Mouse (Mus musculus): Measurements from ENCODE around the gene Zmynd8.

Zmynd8 gene

DNA sequence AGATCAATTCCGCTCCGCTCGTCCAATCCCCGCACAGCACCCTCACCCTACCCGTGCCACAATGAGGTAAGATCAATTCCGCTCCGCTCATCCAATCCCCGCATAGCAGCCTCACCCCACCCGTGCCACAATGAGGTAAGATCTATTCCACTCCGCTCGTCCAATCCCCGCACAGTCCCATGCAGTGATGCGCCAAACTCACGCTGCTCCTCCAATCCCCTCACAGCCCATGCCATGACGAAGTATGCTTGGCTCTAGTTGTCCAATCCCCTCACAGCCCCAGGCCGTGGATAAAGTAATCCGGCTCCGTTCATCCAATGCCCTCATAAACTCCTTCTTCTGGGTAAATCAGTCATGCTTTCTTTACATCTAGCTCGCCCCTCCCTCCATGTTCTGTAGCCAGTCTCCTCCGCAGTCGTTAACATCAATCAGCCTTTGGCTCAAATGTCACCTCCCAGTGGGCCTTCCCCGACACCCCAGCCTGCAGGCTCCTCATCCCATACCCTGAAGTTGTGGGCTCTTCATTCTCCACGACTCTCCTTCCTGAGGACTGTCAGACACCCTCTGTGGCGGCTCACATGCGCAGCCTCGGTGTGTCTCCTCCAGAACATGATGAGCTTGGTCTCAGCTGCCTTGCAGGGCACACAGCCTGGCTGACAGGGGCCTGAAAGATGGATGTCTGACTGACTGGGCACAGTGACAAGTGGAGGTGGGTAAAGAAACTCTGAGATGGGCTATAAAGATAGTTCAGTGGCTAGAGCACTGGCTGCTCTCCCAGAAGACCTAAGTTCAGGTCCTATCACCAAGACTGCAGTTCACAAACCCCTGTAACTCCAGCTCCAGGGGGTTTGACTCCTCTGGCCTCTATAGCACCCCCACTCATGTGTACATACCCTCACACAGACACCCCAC lies 36.9 kb downstream of the Zmynd8 start:
- in situ Hi-C loops (cut with MseI, MboI) = no loop called here

DNA sequence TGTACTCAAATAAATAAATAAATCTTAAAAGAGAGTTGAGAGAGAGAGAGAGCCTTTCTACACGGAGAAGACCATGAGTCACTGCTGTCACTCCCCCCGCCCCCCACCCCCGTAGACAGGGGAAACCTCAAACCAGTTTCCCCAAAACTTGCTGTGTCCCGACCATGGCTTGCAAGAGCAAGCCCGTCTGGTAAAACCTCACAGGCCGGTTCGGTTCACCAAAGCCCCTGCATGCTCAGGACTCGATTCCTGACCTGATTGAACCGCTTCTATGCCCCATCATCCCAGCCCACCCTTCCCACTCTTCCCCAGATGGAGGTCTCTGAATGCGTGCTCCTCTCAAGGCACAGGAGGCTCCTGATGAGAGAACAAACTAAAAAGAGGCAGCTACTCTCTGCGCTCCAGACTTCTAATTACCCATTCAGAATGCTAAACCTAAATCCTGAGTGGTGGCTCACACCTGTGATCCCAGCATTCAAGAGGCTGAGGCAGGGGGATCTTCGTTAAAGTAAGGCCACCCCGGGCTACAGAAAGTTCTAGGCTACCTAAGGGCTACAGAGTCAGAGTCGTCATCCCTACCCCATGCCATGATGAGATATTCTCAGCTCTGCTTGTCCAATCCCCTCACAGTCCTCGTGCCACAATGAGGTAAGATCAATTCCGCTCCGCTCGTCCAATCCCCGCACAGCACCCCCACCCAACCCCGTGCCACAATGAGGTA lies 37.7 kb downstream of the Zmynd8 start:
- in situ Hi-C loops (cut with MseI, MboI) = no loop called here

DNA sequence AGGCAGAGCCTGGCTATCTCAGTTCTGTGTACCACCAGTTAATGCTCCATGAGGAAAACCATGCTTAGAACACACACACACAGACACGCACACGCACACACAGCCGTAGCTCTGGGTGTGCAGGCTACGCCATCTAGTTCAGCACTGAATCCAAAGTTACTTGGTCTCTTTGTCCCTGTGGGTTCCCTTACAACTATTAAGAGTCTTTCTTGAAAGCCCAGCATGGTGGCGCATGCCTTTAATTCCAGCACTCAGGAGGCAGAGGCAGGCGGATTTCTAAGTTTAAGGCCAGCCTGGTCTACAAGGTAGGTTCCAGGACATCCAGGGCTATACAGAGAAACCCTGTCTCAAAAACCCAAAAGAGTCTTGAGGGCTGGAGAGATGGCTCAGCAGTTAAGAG lies 38.4 kb downstream of the Zmynd8 start:
- in situ Hi-C loops (cut with MseI, MboI) = no loop called here

DNA sequence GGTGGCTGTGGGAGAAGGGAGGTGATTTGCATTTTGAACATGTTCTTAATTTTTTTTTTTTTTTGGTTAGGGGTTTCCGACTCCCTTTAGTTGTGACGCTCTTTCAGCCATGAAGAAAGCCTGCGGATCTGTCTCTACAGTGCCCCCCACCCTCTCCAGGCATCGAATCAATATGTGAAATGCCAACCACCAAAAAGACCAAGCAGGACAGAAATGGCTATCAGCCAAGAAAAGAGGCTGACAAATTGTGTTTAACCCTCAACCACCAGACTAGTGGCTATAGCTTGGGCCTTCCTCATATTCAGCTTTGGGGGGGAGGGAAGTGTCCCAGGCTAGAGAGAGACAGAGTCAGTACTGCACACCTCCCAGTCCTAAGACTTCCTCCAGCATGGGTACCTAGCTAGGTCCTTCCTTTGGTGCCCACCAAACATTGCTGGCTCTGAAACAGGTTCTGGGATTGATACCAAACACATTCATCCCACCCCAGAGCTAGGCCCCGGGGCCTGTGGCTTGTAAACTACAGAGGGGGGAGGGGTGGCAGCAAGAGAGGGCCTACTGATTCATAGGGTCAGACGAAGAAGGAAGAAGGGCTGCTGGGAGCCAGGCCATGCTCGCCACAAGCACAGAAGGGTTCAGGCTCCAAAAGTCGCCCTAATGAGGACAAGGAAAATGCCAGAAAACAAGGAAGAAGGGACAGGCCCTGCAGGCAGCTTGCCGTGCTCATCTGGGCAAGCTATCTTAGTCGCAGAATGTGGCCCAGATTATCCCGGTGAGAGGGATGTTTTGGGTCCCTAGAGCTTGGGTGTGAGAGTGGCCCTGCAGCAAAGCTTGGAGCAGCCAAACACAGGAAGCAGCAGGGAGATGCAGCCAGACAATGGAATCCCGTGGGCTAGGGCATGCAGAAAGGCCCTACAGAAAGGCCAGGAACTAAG lies 40.1 kb downstream of the Zmynd8 start:
- in situ Hi-C loops (cut with MseI, MboI) = no loop called here

DNA sequence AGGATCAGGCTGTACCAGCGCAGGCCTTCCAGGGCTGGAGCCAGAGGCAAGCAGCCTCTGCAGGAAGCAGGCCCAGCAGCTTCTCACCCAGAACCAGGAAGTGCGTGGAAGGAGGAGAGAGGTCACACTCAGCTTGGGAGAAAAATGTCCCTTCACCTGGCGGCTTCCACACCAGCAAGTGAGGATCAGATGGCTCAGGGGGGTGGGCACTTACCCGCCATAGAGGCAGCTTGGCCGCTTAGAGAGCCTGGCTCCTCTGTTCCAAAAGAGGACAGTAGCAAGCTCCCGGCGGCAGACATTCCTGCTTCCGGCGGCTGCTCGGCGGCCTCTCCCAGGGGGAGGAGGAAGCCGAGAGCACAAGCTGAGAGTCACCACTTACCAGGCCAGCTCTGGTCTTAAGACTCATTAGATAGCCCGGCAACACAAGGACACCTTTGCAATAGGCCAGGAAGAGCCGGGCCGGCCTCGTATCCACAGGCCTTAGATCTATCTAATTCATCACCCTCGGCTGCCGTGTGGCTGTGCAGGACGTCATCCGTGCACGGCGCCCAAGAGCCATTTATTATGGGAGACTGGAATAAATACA lies 40.9 kb downstream of the Zmynd8 start:
- in situ Hi-C loops (cut with MseI, MboI) = no loop called here

DNA sequence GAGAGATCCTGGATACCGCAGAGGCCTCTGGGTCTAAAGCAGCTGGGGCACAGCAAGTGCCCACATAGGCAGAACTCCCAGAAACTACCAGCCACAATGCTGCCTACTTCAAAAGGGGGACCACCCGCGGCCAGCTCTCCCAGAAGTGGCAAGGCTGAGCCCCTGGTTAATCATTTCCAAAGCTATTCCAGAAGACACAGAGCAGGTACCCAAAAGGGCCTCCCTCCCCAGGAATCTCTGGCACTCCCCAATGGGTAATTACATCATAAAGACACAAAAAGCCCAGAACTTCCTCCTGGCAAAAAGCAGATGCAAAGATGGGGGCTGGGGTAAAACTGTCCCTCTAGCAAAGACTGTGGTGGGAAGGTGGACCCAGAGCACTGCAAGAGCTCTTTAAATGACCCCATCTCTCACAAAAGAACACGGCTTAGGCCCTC lies 41.4 kb downstream of the Zmynd8 start:
- in situ Hi-C loops (cut with MseI, MboI) = no loop called here

DNA sequence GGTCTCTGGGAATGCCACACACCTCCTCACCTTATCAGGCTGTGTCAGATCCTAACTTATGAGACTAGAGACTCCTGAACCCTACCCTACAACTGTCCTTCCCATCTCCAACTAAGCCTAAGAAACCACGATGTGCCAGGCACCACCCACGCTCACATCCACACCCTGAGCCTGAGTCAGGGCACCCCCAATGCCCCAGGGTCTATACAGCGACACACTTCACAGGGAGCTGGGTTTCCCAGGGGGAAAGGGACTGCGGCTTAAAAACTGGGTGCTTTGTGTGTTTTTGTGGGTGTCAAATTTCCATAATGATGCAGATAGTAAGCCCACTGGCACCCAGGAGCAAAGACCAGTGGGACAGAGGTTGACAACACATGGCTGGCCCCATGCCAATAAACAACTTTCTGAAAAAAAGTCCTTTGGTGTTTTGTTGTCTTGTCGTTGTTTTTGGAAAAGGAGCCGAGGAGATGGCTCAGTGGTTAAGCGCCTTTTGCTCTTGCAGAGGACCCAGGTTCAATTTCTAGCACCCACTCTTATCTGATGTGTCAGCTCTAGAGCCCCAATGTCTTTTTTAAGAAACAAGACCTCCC lies 42.1 kb downstream of the Zmynd8 start:
- in situ Hi-C loops (cut with MseI, MboI) = no loop called here

DNA sequence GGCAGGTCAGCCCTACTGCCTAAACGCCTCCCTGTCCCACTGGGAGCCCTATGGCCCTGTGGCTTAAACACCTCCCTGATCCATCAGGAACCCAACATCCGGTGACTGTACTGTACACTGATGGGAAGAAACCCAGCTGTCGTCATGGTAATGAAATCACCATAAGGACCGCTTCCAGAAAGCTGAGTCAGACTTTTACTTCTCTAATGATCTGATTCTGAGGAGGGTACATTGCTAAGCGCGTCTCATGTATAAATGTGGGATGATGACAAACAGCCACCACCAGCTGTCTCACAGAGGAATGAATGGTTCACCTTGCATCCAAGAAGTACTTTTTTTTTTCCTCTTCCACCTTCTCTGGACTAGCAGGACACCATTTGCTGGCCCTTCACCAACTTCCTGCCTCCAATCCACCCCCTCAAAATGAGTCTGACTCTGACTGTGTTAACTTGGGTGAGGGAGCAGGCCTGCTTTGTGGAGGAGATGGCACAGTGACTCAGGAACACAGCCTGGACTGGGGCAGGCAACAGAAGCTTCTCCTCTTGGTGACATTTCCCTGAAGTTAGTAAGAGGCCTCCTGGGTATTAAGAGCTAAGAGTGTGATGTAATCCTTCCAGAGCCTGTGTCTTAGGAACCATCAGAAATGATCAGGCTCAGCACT lies 43.0 kb downstream of the Zmynd8 start:
- in situ Hi-C loops (cut with MseI, MboI) = no loop called here

DNA sequence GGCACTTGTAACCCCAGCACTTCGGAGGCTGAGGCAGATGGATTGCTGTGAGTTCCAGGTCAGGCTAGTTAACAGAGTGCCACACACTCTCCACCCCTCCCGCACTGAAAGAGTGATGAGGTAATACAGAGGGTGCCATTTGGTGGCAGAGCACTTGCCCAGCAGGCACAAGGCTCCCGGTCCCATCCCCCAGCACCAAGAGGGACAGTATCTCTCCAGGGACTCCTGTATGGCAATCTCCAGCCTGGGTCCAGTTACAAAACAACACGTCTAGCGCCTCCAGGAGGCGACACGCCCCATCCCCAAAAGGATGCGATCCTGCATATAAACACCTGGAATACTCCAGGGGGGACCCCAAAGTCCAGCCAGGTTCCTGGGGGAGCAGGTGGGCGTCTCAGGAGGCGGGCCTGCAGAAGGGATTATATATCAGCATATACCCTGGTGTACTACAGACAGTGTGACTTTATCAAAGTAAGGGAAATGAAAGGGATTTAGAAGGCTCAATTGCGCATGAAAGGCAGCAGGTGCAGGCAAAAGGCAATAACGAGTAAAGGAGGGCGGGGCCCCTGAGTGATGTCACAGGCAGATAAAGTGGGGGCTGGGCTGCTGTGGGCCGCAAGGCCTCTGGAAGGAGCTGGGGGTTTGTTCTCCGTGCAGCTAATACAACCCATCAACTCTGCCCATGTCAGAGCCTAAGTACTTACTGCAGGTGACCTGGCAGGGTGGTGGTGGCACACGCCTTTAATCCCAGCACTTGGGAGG lies 44.4 kb downstream of the Zmynd8 start:
- in situ Hi-C loops (cut with MseI, MboI) = no loop called here

DNA sequence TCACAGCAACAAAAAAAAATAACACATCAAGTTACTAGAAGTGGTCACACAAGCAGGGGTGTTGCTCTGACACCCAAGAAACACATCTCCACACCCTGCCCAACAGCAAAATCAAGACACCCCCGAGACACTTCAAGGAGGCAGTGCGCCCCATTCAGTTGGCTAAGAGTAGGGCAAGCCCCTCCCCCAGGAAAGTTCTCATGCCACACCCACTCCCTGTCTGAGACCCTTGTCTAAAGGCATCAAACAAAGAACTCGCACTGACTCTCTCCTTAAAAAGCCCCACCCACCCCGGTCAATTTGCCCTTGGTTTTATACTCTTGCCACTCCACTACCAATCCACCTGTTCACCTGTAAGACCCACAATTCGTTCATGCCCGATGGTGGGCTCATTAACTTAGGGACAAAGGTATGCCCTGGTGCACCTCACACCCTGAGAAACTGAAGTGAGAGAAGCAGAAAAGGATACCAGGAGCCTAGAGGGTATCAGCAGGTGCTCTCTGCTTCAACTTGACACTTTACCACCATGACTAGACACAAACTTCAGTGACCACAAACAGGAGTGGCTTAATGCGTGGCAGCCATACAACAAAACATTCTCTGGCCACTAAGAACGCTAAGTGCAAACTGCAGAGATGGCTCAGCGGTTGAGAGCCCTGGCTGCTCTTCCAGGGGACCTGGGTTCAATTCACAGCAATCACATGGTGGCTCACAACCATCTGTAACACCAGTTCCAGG lies 45.8 kb downstream of the Zmynd8 start:
- in situ Hi-C loops (cut with MseI, MboI) = no loop called here

DNA sequence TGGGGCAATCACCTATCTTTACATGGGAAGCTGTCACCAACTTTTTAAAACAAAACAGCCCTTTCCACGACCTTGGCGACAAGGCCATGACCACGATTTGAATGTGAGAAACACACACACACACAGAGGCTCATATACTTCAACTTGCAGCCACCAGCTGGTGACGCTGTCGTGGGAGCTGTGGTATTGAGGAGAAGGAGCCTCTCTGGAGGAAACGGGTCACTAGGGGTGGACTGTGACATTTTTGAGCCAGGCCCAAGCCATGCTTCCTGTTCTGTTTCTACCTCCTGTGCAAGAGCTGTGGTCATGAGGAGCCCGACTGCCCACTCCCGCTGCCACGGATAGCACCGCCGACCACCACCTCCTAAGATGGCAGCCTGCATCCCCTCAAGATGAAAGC lies 46.4 kb downstream of the Zmynd8 start:
- in situ Hi-C loops (cut with MseI, MboI) = no loop called here

DNA sequence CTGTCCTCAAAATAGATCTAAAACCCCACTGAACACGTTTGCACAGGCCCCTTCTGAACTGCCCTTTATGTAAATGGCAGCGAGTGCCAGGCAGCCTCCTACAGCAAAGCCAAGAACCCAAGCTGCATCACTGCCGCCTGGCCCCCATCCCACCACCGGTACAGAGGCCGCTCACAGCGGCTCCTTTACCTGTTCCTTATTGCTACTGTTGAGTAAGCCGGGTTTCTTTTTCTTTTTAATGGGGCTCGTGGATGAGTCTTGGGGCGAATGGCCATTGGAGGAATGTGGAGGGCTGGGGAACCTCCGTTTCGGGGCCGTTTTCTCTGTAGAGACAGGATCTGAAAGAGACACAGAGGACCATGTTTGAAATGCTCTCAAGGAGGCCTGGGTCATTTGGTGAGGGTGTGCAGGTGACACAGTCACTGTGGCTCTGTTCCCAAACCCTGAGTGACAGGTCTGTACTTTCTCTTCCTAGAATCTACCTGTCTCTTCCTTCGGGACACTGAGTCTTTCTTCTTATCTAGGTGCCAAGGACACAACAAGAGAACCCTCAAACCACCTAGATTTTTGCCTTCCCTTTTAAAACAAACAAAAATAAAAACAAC lies 46.9 kb downstream of the Zmynd8 start:
- in situ Hi-C loops (cut with MseI, MboI) = no loop called here

DNA sequence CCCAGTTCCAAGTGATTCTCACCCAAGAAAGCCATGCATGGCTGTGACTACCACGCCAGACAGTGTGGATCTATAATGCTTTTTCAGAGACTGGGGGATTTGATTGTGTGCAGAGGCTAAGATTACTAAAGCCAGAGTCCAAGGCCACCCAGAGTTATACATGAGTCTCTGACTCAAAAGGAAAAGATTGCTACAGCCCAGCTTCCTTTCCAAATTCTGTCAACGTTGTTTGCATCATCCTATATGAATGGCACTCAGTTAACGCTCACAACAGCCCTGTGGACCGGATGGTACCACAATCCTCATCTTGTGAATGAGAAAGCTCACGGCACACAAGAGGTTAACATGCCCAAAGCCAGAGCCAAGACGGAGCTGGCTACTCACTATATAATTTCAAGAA lies 48.0 kb downstream of the Zmynd8 start:
- in situ Hi-C loops (cut with MseI, MboI) = no loop called here

DNA sequence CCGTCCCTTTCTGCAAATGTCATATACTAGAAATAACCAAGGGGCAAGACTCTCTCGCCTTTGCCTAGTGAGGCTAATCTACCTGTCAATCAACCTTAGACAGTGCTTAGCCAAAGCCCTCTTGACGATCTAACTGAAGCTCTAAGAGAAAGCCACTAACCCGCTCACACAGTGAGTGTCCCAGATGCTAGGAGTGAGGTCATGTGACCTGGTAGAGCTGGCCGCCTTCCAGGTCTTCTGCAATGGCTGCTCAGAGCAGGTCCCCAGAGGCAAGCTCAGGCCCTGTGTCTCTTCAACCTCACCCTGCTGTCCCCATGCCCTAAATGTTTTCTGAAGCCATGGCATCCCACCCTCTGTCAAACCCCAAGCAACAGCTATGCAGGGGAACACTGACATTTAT lies 49.7 kb downstream of the Zmynd8 start:
- in situ Hi-C loops (cut with MseI, MboI) = no loop called here

DNA sequence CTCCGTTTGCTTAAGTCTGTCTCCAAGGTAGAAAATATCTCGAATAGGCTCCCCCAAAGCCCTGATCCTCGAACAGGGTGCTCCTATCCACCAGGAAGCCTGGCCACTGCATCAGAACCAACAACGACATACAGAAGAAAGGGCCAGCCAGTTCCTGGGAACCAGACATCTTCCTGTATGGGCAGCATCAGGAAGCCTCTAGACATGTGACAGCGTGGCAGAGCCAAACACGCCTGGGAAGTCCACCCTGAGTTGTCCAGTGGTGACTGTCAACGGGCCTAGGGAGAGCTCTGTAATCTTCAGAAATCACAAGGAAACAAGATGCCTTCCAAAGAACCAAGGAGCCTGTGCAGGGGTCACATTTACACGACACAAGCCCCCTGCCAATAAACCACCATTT lies 52.0 kb downstream of the Zmynd8 start:
- in situ Hi-C loops (cut with MseI, MboI) = no loop called here

DNA sequence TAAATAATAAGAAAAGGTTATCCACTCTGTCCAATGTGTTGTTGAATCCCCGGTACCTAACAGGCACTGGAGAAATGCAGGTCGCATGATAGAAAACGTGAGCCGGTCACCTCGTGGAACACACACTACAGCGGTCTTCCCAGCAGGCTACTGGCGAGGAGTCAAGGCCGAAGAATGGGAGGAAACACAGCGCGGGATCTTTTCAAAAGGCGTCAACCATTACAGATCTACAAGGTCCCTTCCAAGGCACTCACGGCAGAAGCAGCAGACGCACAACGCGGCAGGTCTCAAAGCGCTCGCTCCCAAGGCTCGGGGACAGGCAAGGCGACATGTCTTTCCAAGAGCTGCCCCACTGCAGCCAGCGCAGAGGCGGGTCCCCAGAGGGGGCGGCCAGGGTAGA lies 53.3 kb downstream of the Zmynd8 start:
- in situ Hi-C loops (cut with MseI, MboI) = no loop called here

DNA sequence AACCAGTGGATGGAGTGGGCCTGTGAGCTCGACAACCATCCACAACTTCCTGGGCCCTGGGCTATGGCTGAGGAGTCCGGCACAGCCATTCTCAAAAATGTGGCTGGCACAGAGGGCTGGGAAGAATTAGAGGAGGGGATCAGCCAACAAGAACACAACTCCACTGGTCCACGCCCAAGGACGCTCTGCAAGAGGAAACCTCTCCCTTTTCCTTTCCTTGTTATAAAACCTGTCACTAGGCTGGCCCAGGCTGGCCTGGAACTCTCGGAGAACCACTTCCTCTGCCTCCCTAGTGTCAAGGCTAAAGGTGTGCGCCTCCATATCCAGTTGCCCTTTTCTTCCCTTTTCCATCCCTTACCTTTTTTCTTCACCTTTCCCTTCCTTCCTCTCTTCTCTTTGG lies 55.5 kb downstream of the Zmynd8 start:
- in situ Hi-C loops (cut with MseI, MboI) = no loop called here

DNA sequence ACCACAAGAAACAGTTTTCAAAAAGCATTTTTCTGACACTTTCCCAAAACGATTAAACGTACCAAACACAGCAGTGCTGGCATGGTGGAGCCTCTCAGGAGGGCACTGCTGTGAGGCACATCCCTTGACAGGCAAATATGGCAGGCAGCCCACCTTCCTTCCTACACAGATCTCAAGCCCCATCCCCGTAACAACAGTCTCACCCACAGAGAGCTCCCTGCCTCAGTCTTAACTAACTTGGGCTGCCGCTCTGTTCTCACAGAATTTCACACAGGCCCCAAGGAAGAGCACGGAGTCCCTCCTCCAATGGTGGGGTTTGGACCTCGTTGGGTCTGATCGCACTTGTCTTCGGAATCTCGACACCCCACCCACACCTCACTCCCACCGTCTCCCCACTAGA lies 56.6 kb downstream of the Zmynd8 start:
- in situ Hi-C loops (cut with MseI, MboI) = no loop called here

DNA sequence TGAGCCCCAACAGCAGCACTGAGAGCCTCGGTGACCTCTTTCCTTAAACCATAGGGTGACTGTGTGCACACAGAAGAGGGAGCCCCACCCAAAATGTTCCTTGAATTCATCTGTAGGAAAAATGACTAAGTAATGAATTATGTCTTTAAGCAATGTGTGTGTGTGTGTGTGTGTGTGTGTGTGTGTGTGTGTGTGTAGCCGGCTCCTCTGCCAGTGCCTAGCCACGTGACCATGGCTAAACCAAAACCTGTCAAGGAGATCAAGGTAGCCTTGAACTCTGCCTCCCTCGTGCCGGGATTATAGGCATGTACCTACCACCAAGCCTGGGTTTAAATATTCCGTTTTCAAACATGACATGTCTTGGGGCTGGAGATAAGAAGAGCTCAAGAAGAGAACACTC lies 57.0 kb downstream of the Zmynd8 start:
- in situ Hi-C loops (cut with MseI, MboI) = no loop called here
